ENCODE assay signal across 8 mouse cellular contexts in genomic region chr13:39183715-39184179, GRCm38 (mm10).
A peak's percentile ranks its signal among the peaks of the same experiment; 100 is the strongest.
DNase-seq lines count a peak whose midpoint lies in the region; ATAC-seq and TF ChIP-seq lines count a peak whose summit lies in the region.

No protein-coding gene starts in this region.

- H3K4me1 ChIP-seq in heart, embryonic 13.5 days: no peaks in the 10 kb centered on the region
- no peaks in the 10 kb centered on the region for H3K4me1 ChIP-seq in forebrain, postnatal 0 days (ENCODE audit: insufficient read depth)

- no peaks in the 10 kb centered on the region for H3K9me3 ChIP-seq in heart, embryonic 13.5 days
- no peaks in the 10 kb centered on the region for H3K9me3 ChIP-seq in forebrain, postnatal 0 days (ENCODE audit: low read length)

- 0 out of 2 replicates have a peak overlapping the region, but pooled peaks have one; percentile 37 for H3K9ac ChIP-seq in heart, embryonic 13.5 days
- H3K9ac ChIP-seq in forebrain, postnatal 0 days: no peak overlapping the region

- peak; percentile 75 for TF ChIP-seq CTCF in forebrain, postnatal 0 days (IDR thresholded peaks at IDR 0.05; ENCODE audit: low read depth)

- 24% methylated on average over 2 of the region's 2 CpGs for WGBS in heart, embryonic 13.5 days
- 8% methylated on average over 2 of the region's 2 CpGs for WGBS in forebrain, postnatal 0 days

- H3K4me3 ChIP-seq in heart, embryonic 13.5 days: peak overlapping the region; percentile 26; the same call in 1 of the 2 replicates
- no peak overlapping the region for H3K4me3 ChIP-seq in forebrain, postnatal 0 days (ENCODE audit: low read depth, low read length)

- no peak for ATAC-seq in heart, embryonic 13.5 days (ENCODE audit: extremely low read depth, insufficient number of reproducible peaks, low FRiP score, low TSS enrichment)
- no peak for ATAC-seq in forebrain, postnatal 0 days

- H3K27me3 ChIP-seq in heart, embryonic 13.5 days (replicated peaks): no peaks in the 10 kb centered on the region
- no peaks in the 10 kb centered on the region for H3K27me3 ChIP-seq in forebrain, postnatal 0 days (ENCODE audit: insufficient read depth, low read length)

- no peak overlapping the region for H3K27ac ChIP-seq in heart, embryonic 13.5 days (replicated peaks)
- no peak overlapping the region for H3K27ac ChIP-seq in forebrain, postnatal 0 days (ENCODE audit: low read depth, low read length)

- H3K4me2 ChIP-seq in heart, embryonic 13.5 days: peak overlapping the region; percentile 53
- H3K4me2 ChIP-seq in forebrain, postnatal 0 days (ENCODE audit: low read depth): no peak overlapping the region

- intact Hi-C loops in heart, postnatal 36 days (cut with DNase I): loop anchor here (10.0 kb wide), 1 partner anchor 1561 kb away; no protein-coding TSS in a partner anchor

- no peak for DNase-seq in heart, postnatal 36 days
- DNase-seq in right cerebral cortex, adult 2 months (ENCODE audit: low spot score in 2 of 2): peak; percentile 21 to 41
- DNase-seq in right cerebral cortex, postnatal 36 days (ENCODE audit: low spot score in 2 of 2): no peak
- DNase-seq in forebrain, postnatal 0 days: peak; percentile 79
- peak; percentile 13 for DNase-seq in lung, postnatal 10 days
- DNase-seq in thymus, postnatal 4 days: no peak
- DNase-seq in yolk sac, embryonic 10.5 days (ENCODE audit: low spot score): no peak

- H3K36me3 ChIP-seq in heart, embryonic 13.5 days: no peaks in the 10 kb centered on the region
- H3K36me3 ChIP-seq in forebrain, postnatal 0 days (ENCODE audit: insufficient read depth): no peaks in the 10 kb centered on the region

Comparison
In these comparisons a context has a peak if more than half of its experiments do, and no peak if none do; other contexts are left out.
1. DNase-seq: peak in right cerebral cortex, adult 2 months (2 of 2), forebrain, postnatal 0 days (single experiment) and lung, postnatal 10 days (single experiment); none in heart, postnatal 36 days (0 of 2), right cerebral cortex, postnatal 36 days (0 of 2), thymus, postnatal 4 days (single experiment) and yolk sac, embryonic 10.5 days (single experiment).